Mouse (Mus musculus) hindbrain, embryonic 12.5 days (tissue): ENCODE measurements around the gene Bbs9. TPM values are rescaled to one million over a fixed set of nuclear protein-coding genes. Genes with fewer than 3 reads are reported as not detected.
A peak's percentile ranks its signal among the peaks of the same experiment; 100 is the strongest.
"Not testable (repeated sequence)": the region's sequence is repeated elsewhere in the genome, so short reads cannot be mapped to it uniquely, and the experiment has no call there.

Experiments used
- ATAC-seq: fragments of 200-750 bp; cut with Nextera tagmentation; 2 replicates; pipeline ENCODE4 v1.8.0; 2017; ENCODE audit warnings: moderate TSS enrichment; ENCODE audit not compliant: low FRiP score
- H3K27ac ChIP-seq: fragments of 300-500 bp; sonication (generic); 2 replicates; pipeline ENCODE4 v1.5.1; 2016; ENCODE audit warnings: mild to moderate bottlenecking
- H3K27me3 ChIP-seq: fragments of 300-500 bp; sonication (generic); 2 replicates; pipeline ENCODE4 v1.6.1; 2016; ENCODE audit warnings: mild to moderate bottlenecking
- H3K36me3 ChIP-seq: fragments of 300-500 bp; sonication (generic); 2 replicates; pipeline ENCODE4 v1.6.1; 2016; ENCODE audit warnings: mild to moderate bottlenecking
- H3K4me1 ChIP-seq: fragments of 300-500 bp; sonication (generic); 2 replicates; pipeline ENCODE4 v1.6.1; 2016
- H3K4me2 ChIP-seq: fragments of 300-500 bp; sonication (generic); replicated peaks from 2 replicates; pipeline ENCODE4 v1.6.1; 2016; ENCODE audit warnings: mild to moderate bottlenecking
- H3K4me3 ChIP-seq: fragments of 300-500 bp; sonication (generic); 2 replicates; pipeline ENCODE4 v1.5.1; 2016; ENCODE audit warnings: mild to moderate bottlenecking
- H3K9ac ChIP-seq: fragments of 300-500 bp; sonication (generic); 2 replicates; pipeline ENCODE4 v1.6.1; 2016; ENCODE audit warnings: mild to moderate bottlenecking, moderate library complexity
- H3K9me3 ChIP-seq: fragments of 300-500 bp; sonication (generic); replicated peaks from 2 replicates; pipeline ENCODE4 v1.6.1; 2016; ENCODE audit warnings: mild to moderate bottlenecking
- WGBS: fragments of 180-500 bp; shearing (Covaris S2); methylation state at CpG from one replicate; pipeline ENCODE4 v1.1.7; 2016; 5-methylcytosine and 5-hydroxymethylcytosine counted together
- polyA plus RNA-seq: library from polyadenylated mRNA; unstranded; fragments of >200 nt; fragmentation: Nextera tagmentation; extraction: Ambion mirVana; gene quantifications from 2 replicates; pipeline ENCODE4 v1.2.1, GENCODE M21; 2016

The Bbs9 gene
- polyA plus RNA-seq, 1 experiment from 2014 or later, result 19.5 TPM

- H3K4me1 ChIP-seq, result no peaks in the 10 kb centered on the region
- no peaks in the 10 kb centered on the region for H3K9me3 ChIP-seq
- H3K4me3 ChIP-seq, result no peak overlapping the region
- H3K27me3 ChIP-seq, result no peaks in the 10 kb centered on the region
- ATAC-seq, result no peak
- no peak overlapping the region for H3K27ac ChIP-seq
- H3K4me2 ChIP-seq, result no peak overlapping the region
- 95% methylated on average over 6 of the region's 6 CpGs for WGBS
- H3K9ac ChIP-seq, result no peak overlapping the region
- peaks cover 89% of the 10 kb centered on the region for H3K36me3 ChIP-seq
These were observed 26.3 kb upstream of the Bbs9 start for GRCm38 (mm10) chr9:22449209-22449608.

GRCm38 (mm10) chr9:22452697-22453096 lies 22.8 kb upstream of the Bbs9 start:
- Histone ChIP-seq H3K27ac (no peak overlapping the region), H3K27me3 (no peaks in the 10 kb centered on the region), H3K9ac (no peak overlapping the region), H3K4me3 (no peak overlapping the region), H3K9me3 (no peaks in the 10 kb centered on the region), H3K4me2 (no peak overlapping the region), H3K4me1 (no peaks in the 10 kb centered on the region), H3K36me3 (peaks cover 94% of the 10 kb centered on the region)
- no peak for ATAC-seq
- WGBS, result 89% methylated on average over 10 of the region's 10 CpGs

- Histone ChIP-seq H3K4me1 (no peaks in the 10 kb centered on the region), H3K9ac (no peak overlapping the region), H3K9me3 (no peaks in the 10 kb centered on the region), H3K4me2 (no peak overlapping the region), H3K27me3 (no peaks in the 10 kb centered on the region), H3K4me3 (no peak overlapping the region), H3K27ac (no peak overlapping the region), H3K36me3 (peaks cover 87% of the 10 kb centered on the region)
- ATAC-seq, result no peak
- 96% methylated on average over 10 of the region's 10 CpGs for WGBS
These were observed 22.0 kb upstream of the Bbs9 start for GRCm38 (mm10) chr9:22453501-22453924.

- not testable (repeated sequence) for H3K4me3 ChIP-seq, H3K9me3 ChIP-seq, H3K4me2 ChIP-seq, H3K9ac ChIP-seq, H3K27me3 ChIP-seq, H3K27ac ChIP-seq, ATAC-seq, H3K4me1 ChIP-seq
- 92% methylated on average over 8 of the region's 8 CpGs for WGBS
- H3K36me3 ChIP-seq, result peaks cover 84% of the 10 kb centered on the region
These were observed 21.5 kb upstream of the Bbs9 start, which contains the start of gene Gm17545 for GRCm38 (mm10) chr9:22453990-22454389. Gm17545 (plus strand) TSS chr9:22454290.

GRCm38 (mm10) chr9:22455041-22455440 lies 20.5 kb upstream of the Bbs9 start:
- H3K4me3 ChIP-seq, result no peak overlapping the region
- no peak overlapping the region for H3K27ac ChIP-seq
- no peaks in the 10 kb centered on the region for H3K27me3 ChIP-seq
- H3K9me3 ChIP-seq, result no peaks in the 10 kb centered on the region
- ATAC-seq, result no peak
- H3K4me2 ChIP-seq, result no peak overlapping the region
- no peak overlapping the region for H3K9ac ChIP-seq
- H3K4me1 ChIP-seq, result no peaks in the 10 kb centered on the region
- peaks cover 74% of the 10 kb centered on the region for H3K36me3 ChIP-seq

GRCm38 (mm10) chr9:22457142-22457835 lies 18.2 kb upstream of the Bbs9 start:
- 85% methylated on average over 11 of the region's 11 CpGs for WGBS
- Histone ChIP-seq H3K4me1 (no peaks in the 10 kb centered on the region), H3K4me2 (no peak overlapping the region), H3K36me3 (peaks cover 64% of the 10 kb centered on the region), H3K27ac (no peak overlapping the region), H3K4me3 (no peak overlapping the region), H3K27me3 (no peaks in the 10 kb centered on the region), H3K9ac (no peak overlapping the region), H3K9me3 (no peaks in the 10 kb centered on the region)
- no peak for ATAC-seq

GRCm38 (mm10) chr9:22461946-22462345 lies 13.6 kb upstream of the Bbs9 start:
- Histone ChIP-seq H3K4me1 (no peaks in the 10 kb centered on the region), H3K36me3 (peaks cover 28% of the 10 kb centered on the region), H3K4me2 (no peak overlapping the region), H3K9me3 (no peaks in the 10 kb centered on the region), H3K9ac (no peak overlapping the region), H3K27me3 (no peaks in the 10 kb centered on the region), H3K4me3 (no peak overlapping the region), H3K27ac (no peak overlapping the region)
- WGBS, result 86% methylated on average over 3 of the region's 3 CpGs
- no peak for ATAC-seq

- Histone ChIP-seq H3K36me3 (peaks cover 13% of the 10 kb centered on the region; the same call in 1 of the 2 replicates), H3K27me3 (no peaks in the 10 kb centered on the region), H3K9ac (no peak overlapping the region), H3K9me3 (no peaks in the 10 kb centered on the region), H3K4me3 (no peak overlapping the region), H3K4me2 (no peak overlapping the region), H3K27ac (no peak overlapping the region), H3K4me1 (peaks cover 4% of the 10 kb centered on the region)
- ATAC-seq, result no peak
- 94% methylated on average over 5 of the region's 5 CpGs for WGBS
These were observed 9.3 kb upstream of the Bbs9 start for GRCm38 (mm10) chr9:22466212-22466611.

- peak; percentile 72 for ATAC-seq
- Histone ChIP-seq H3K4me1 (peaks cover 4% of the 10 kb centered on the region), H3K4me3 (peak overlapping the region; percentile 87), H3K27me3 (no peaks in the 10 kb centered on the region), H3K4me2 (peak overlapping the region; percentile 75), H3K27ac (peak overlapping the region; percentile 92), H3K9me3 (no peaks in the 10 kb centered on the region), H3K9ac (peak overlapping the region; percentile 89), H3K36me3 (peaks cover 8% of the 10 kb centered on the region; the same call in 1 of the 2 replicates)
- under 1% methylated on average over 43 of the region's 73 CpGs for WGBS
These were observed 7.9 kb upstream of the Bbs9 start for GRCm38 (mm10) chr9:22467371-22468169.

GRCm38 (mm10) chr9:22468170-22468898 lies 7.2 kb upstream of the Bbs9 start:
- peaks cover 4% of the 10 kb centered on the region for H3K4me1 ChIP-seq
- 3% methylated on average over 43 of the region's 43 CpGs for WGBS
- H3K4me2 ChIP-seq, result peak overlapping the region; percentile 75
- H3K9ac ChIP-seq, result peak overlapping the region; percentile 89
- peak overlapping the region; percentile 92 for H3K27ac ChIP-seq
- H3K9me3 ChIP-seq, result no peaks in the 10 kb centered on the region
- peaks cover 8% of the 10 kb centered on the region; the same call in 1 of the 2 replicates for H3K36me3 ChIP-seq
- peak overlapping the region; percentile 87 for H3K4me3 ChIP-seq
- peak; percentile 93 for ATAC-seq
- no peaks in the 10 kb centered on the region for H3K27me3 ChIP-seq

GRCm38 (mm10) chr9:22468899-22469259 lies 6.6 kb upstream of the Bbs9 start:
- H3K4me1 ChIP-seq, result peaks cover 4% of the 10 kb centered on the region
- no peaks in the 10 kb centered on the region for H3K9me3 ChIP-seq
- no peak overlapping the region for H3K4me3 ChIP-seq
- 78% methylated on average over 8 of the region's 8 CpGs for WGBS
- H3K27ac ChIP-seq, result no peak overlapping the region
- H3K9ac ChIP-seq, result no peak overlapping the region
- no peak overlapping the region for H3K4me2 ChIP-seq
- H3K27me3 ChIP-seq, result no peaks in the 10 kb centered on the region
- peaks cover 8% of the 10 kb centered on the region; the same call in 1 of the 2 replicates for H3K36me3 ChIP-seq
- no peak for ATAC-seq

GRCm38 (mm10) chr9:22469643-22470042 lies 5.9 kb upstream of the Bbs9 start, which contains the start of gene Rp9:
Rp9 (minus strand) TSS chr9:22469743.
- 89% methylated on average over 3 of the region's 3 CpGs for WGBS
- Histone ChIP-seq H3K9ac (no peak within 1 kb of the TSS), H3K27me3 (no peaks in the 10 kb centered on the region), H3K4me1 (peaks cover 4% of the 10 kb centered on the region), H3K4me2 (peak within 1 kb of the TSS; percentile 75), H3K36me3 (peaks cover 8% of the 10 kb centered on the region; the same call in 1 of the 2 replicates), H3K4me3 (no peak within 1 kb of the TSS), H3K9me3 (no peaks in the 10 kb centered on the region), H3K27ac (no peak within 1 kb of the TSS)
- no peak for ATAC-seq
